Mouse (Mus musculus): ENCODE measurements at regions not wholly inside any gene's neighbourhood (a gene's known extent, or its start where the extent isn't known, plus 50 kb on each side); places are given as distances from the start of the nearest gene placed in this dataset.

DNA sequence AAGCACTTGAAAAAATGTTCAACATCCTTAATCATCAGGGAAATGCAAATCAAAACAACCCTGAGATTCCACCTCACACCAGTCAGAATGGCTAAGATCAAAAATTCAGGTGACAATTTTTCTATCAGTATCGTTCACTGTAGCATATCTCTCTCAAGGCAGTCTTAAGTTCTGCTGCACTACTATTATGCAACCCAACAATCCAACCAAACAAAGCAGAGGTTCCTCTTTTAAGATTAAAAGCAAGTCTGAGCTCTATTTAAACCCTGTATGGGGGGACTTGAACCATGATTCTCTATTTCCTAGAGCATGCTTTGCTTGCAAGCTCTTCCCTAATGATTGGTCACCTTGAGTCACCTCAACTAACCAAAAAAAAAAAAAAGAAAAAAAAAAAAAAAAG is 59.6 kb upstream of the Mef2c start:
- TF ChIP-seq MAX (IDR thresholded peaks at IDR 0.05; ENCODE audit: low read depth), result no peak
- no peak for TF ChIP-seq POLR2A (IDR thresholded peaks at IDR 0.05; ENCODE audit: insufficient read length, low read depth)
- no peak for TF ChIP-seq E2F4 (IDR thresholded peaks at IDR 0.05; ENCODE audit: insufficient read depth)
- TF ChIP-seq TCF12 (IDR thresholded peaks at IDR 0.05; ENCODE audit: insufficient read depth, poor library complexity, severe bottlenecking), result no peak
- no peak for TF ChIP-seq POLR2AphosphoS2 (IDR thresholded peaks at IDR 0.05; ENCODE audit: insufficient read length, low read depth)
